Mouse (Mus musculus) E14TG2a.4 (cell line): Measurements from ENCODE around the gene Cog1.

Experiments used
- CTCF ChIP-seq: conservative IDR thresholded peaks from 2 replicates; pipeline ENCODE4 v1.5.1; 2014; ENCODE audit warnings: low read length
- NANOG ChIP-seq: IDR thresholded peaks from 2 replicates; pipeline ENCODE4 v1.6.1; 2014; ENCODE audit warnings: borderline replicate concordance, low read length, mixed read lengths

GRCm38 (mm10) chr11:113666648-113667047, 17.7 kb downstream of the Cog1 start:
- TF ChIP-seq CTCF (no peak), NANOG (no peak)
